Mouse (Mus musculus) kidney, adult 2 months (tissue): ENCODE measurements at regions not wholly inside any gene's neighbourhood (a gene's known extent, or its start where the extent isn't known, plus 50 kb on each side); places are given as distances from the start of the nearest gene placed in this dataset.

Experiments
- CTCF ChIP-seq: fragments of 200-500 bp; conservative IDR thresholded peaks from 2 replicates; pipeline ENCODE4 v1.5.1; 2011; ENCODE audit warnings: low read depth, mild to moderate bottlenecking, control low read depth, low read length, moderate library complexity, mixed read lengths; ENCODE audit not compliant: insufficient read depth, insufficient read length
- POLR2A ChIP-seq: fragments of 200-500 bp; IDR thresholded peaks from one replicate; pipeline ENCODE4 v1.6.1; 2011; ENCODE audit warnings: low read depth, low read length, control low read depth

DNA sequence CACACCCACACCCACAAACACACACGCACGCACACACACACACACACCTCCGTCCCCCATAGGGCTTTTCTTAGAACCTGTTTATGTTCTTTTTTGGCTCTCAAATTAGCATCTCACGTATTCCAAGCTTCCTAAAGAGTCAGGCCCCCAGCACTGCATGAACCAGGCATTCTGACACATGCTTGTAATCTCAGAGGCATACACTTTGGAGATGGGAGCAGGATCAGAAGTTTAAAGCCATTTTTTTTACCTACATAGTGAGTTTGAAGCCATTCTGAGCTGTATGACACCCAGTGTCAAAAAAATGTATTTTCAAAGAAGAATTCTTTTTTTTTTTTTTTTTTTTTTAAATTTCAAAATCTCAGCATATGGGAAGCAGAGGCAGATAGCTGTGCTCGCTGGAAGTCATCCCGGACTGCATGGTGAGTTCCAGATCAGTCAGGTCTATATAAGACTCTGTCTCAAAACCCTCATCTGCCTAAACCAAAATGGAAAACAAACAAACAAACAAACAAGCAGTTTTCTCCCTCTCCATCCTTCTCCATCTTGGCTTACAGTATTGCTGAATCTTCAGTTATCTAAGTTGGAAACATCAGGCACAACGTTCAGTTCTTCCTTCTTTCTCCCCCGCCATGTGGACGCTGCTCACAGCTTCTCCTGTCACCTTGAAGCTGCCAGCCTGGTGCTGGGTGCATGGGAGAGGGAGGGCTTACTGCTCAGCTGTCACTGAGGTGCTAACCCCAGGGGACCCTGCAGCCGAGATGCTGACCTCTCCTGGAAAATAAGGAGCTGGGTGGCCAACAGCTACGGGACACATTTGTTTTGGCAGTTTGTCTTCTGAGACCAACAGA is 78.4 kb downstream of the Klf5 start:
- TF ChIP-seq CTCF = no peak
- TF ChIP-seq POLR2A = no peak
